Mouse (Mus musculus) brain, embryonic 14.5 days (tissue): Measurements from ENCODE around the gene Usp7.

Experiments used
- CTCF ChIP-seq: fragments of 200-500 bp; IDR thresholded peaks from 2 replicates; pipeline ENCODE4 v1.5.1; 2012; ENCODE audit warnings: inconsistent platforms, mild to moderate bottlenecking, moderate library complexity, borderline replicate concordance; ENCODE audit not compliant: insufficient read depth, insufficient read length; ENCODE audit errors: extremely low read depth
- POLR2A ChIP-seq: fragments of 200-500 bp; IDR thresholded peaks from 2 replicates; pipeline ENCODE4 v1.6.1; 2012; ENCODE audit warnings: mild to moderate bottlenecking, inconsistent platforms, borderline replicate concordance; ENCODE audit not compliant: poor library complexity, insufficient read depth, insufficient read length, severe bottlenecking; ENCODE audit errors: extremely low read depth

DNA sequence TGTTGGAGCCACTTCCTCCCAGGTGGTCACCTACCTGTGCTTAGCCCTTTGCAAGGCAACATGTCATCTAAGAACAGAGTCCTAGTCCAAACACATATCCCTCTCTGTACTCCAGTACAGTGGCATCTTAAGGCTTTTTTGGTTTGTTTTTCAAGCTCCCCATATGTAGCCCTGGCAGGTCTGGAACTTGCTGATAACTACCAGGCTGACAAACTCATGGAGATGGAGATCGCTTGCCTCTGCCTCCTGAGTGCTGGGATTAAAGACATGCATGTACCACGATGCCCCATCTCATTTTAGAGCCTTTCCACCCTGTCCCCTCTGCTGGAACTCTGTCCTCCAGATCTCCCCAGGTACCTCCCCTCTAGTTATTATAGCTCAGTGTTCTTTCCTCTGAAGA lies 115.9 kb downstream of the Usp7 start:
- TF ChIP-seq CTCF = no peak
- no peak for TF ChIP-seq POLR2A
